Comparison of ENCODE assay signal across 9 mouse cellular contexts in the genomic region with DNA sequence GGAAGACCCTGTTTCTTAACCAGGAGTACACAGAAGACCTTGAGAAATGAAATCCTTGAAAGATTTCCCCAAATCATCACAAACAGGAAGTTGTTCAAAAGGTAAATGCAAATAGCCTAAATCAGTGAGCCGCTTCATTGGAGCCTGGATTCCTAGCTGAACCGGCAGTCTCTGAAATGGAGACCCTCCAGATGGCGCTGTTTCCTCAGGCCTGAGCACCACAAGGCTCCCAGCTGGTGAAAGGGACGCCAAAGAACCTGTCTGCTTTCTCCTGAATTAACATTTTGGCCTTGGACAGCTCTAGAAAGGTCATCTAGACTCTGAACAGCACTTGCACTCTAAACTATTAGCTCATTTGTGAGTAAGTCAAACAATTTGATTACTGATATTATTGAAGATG. TPM values are rescaled to one million over a fixed set of nuclear protein-coding genes. Genes with fewer than 3 reads are reported as not detected.
DNase-seq lines count a peak whose midpoint lies in the region; ATAC-seq and TF ChIP-seq lines count a peak whose summit lies in the region.
"Had no signal": no experiment of that assay in that cellular context is flagged by ENCODE, and none has a peak within 500 bp of the region (broad histone marks: within the 10 kb centered on the region; RNA-seq: fewer than 3 reads in every experiment).

No protein-coding gene starts in this region.

- H3K4me1 ChIP-seq in hindbrain, embryonic 10.5 days (replicated peaks) = peaks cover 7% of the 10 kb centered on the region
- H3K4me1 ChIP-seq in hindbrain, embryonic 12.5 days = no peaks in the 10 kb centered on the region
- 0 out of 2 replicates have a peak, but pooled peaks cover 2% of the 10 kb centered on the region for H3K4me1 ChIP-seq in embryonic fibroblast, embryonic 13.5 days (ENCODE audit: control insufficient read depth, insufficient read depth, low read length)
- H3K4me1 ChIP-seq in hindbrain, embryonic 16.5 days (ENCODE audit: control insufficient read depth, insufficient read depth, low read depth, low read length) = no peaks in the 10 kb centered on the region
- H3K4me1 ChIP-seq: neural tube, embryonic 13.5 days had no signal

- peaks cover 40% of the 10 kb centered on the region for H3K36me3 ChIP-seq in hindbrain, embryonic 10.5 days
- peaks cover 28% of the 10 kb centered on the region for H3K36me3 ChIP-seq in hindbrain, embryonic 12.5 days
- H3K36me3 ChIP-seq in hindbrain, embryonic 16.5 days (ENCODE audit: control insufficient read depth, insufficient read depth, low read length) = peaks cover 14% of the 10 kb centered on the region

- no peak overlapping the region for H3K4me2 ChIP-seq in hindbrain, embryonic 12.5 days (replicated peaks)
- no peak overlapping the region for H3K4me2 ChIP-seq in hindbrain, embryonic 16.5 days (ENCODE audit: low read length)
- H3K4me2 ChIP-seq: neural tube, embryonic 13.5 days had no signal

- 8% methylated on average over 4 of the region's 4 CpGs for WGBS in hindbrain, embryonic 10.5 days
- 6% methylated on average over 4 of the region's 4 CpGs for WGBS in hindbrain, embryonic 12.5 days
- WGBS in hindbrain, embryonic 16.5 days = 3% methylated on average over 4 of the region's 4 CpGs

- H3K27ac ChIP-seq in hindbrain, embryonic 10.5 days = no peak overlapping the region
- H3K27ac ChIP-seq in hindbrain, embryonic 12.5 days = no peak overlapping the region
- H3K27ac ChIP-seq in embryonic fibroblast, embryonic 13.5 days (ENCODE audit: insufficient read depth, low read length) = no peak overlapping the region
- no peak overlapping the region for H3K27ac ChIP-seq in hindbrain, embryonic 16.5 days (ENCODE audit: low read depth, low read length)
- H3K27ac ChIP-seq: neural tube, embryonic 13.5 days had no signal

- intact Hi-C loops in left cerebral cortex, postnatal 14 days (cut with DNase I) = loop anchor here (1.0 kb wide), 1 partner anchor 408 kb away; no protein-coding TSS in a partner anchor

- TF ChIP-seq CTCF in brain, embryonic 14.5 days (IDR thresholded peaks at IDR 0.05; ENCODE audit: borderline replicate concordance, extremely low read depth, insufficient read depth, insufficient read length) = peak; percentile 93
- TF ChIP-seq CTCF in embryonic fibroblast, embryonic 13.5 days (IDR thresholded peaks at IDR 0.05; ENCODE audit: borderline replicate concordance, insufficient read depth, low read length) = peak; percentile 73; the same call in 1 of the 2 replicates

- H3K4me3 ChIP-seq in hindbrain, embryonic 10.5 days = no peak overlapping the region
- H3K4me3 ChIP-seq in hindbrain, embryonic 12.5 days = no peak overlapping the region
- no peak overlapping the region for H3K4me3 ChIP-seq in embryonic fibroblast, embryonic 13.5 days (ENCODE audit: insufficient read depth, low read length)
- H3K4me3 ChIP-seq in hindbrain, embryonic 16.5 days (ENCODE audit: low read length) = no peak overlapping the region
- H3K4me3 ChIP-seq: neural tube, embryonic 13.5 days had no signal

- H3K9ac ChIP-seq in hindbrain, embryonic 12.5 days = no peak overlapping the region
- H3K9ac ChIP-seq in hindbrain, embryonic 16.5 days (ENCODE audit: low read depth, low read length) = no peak overlapping the region
- H3K9ac ChIP-seq: neural tube, embryonic 13.5 days had no signal

- no peak for ATAC-seq in hindbrain, embryonic 12.5 days (ENCODE audit: low FRiP score)
- 0 out of 2 replicates have a peak, but pooled peaks have one; percentile 45 for ATAC-seq in hindbrain, embryonic 16.5 days

- H3K9me3 ChIP-seq in hindbrain, embryonic 10.5 days = no peaks in the 10 kb centered on the region
- H3K9me3 ChIP-seq in hindbrain, embryonic 12.5 days (replicated peaks) = no peaks in the 10 kb centered on the region
- H3K9me3 ChIP-seq in hindbrain, embryonic 16.5 days (ENCODE audit: control insufficient read depth, low read length) = no peaks in the 10 kb centered on the region
- H3K9me3 ChIP-seq: neural tube, embryonic 13.5 days had no signal

- peak; percentile 77 for DNase-seq in hindbrain, embryonic 10.5 days (ENCODE audit: low spot score)
- peak; percentile 88 for DNase-seq in brain, embryonic 14.5 days (ENCODE audit: low read depth)
- DNase-seq in left cerebral cortex, postnatal 14 days (ENCODE audit: low spot score in 2 of 2) = peak; percentile 75 to 87
- DNase-seq in neural tube, embryonic 10.5 days (ENCODE audit: extremely low spot score, low spot score) = peak; percentile 72
- DNase-seq in thymus, postnatal 25 days = peak; percentile 51

- TF ChIP-seq POLR2A in brain, embryonic 14.5 days (IDR thresholded peaks at IDR 0.05; ENCODE audit: borderline replicate concordance, extremely low read depth, insufficient read depth, insufficient read length, poor library complexity, severe bottlenecking) = no peak
- no peak for TF ChIP-seq POLR2A in embryonic fibroblast, embryonic 13.5 days (IDR thresholded peaks at IDR 0.05; ENCODE audit: low read depth, low read length)

- no peaks in the 10 kb centered on the region for H3K27me3 ChIP-seq in hindbrain, embryonic 10.5 days (ENCODE audit: insufficient read depth, poor library complexity, severe bottlenecking)
- H3K27me3 ChIP-seq in hindbrain, embryonic 12.5 days = no peaks in the 10 kb centered on the region
- H3K27me3 ChIP-seq in hindbrain, embryonic 16.5 days (replicated peaks; ENCODE audit: control insufficient read depth, insufficient read depth, low read length) = no peaks in the 10 kb centered on the region
- H3K27me3 ChIP-seq: neural tube, embryonic 13.5 days had no signal

RNA-seq across cellular contexts. Expression of a gene that starts 0.5 kb away (rescaled TPM):
- 0.57 and 0.81 TPM in 2 replicates for polyA plus RNA-seq in hindbrain, embryonic 10.5 days (2016; fragmentation: Nextera tagmentation; extraction: Ambion mirVana)
- 1.5 and 2.9 TPM in 2 replicates for polyA plus RNA-seq in hindbrain, embryonic 12.5 days (2016; fragmentation: Nextera tagmentation; extraction: Ambion mirVana)
- 1.8 and 2.2 TPM in 2 replicates for polyA plus RNA-seq in brain, embryonic 14.5 days (2012; rRNA removed)
- polyA plus RNA-seq in embryonic fibroblast, embryonic 13.5 days (2011; ENCODE audit: insufficient read length, low read depth, missing spikeins) = not detected in 2 replicates
- polyA plus RNA-seq in hindbrain, embryonic 16.5 days (2015; fragmentation: Nextera tagmentation; extraction: Ambion mirVana) = 1.4 and 1.5 TPM in 2 replicates
- under 1 TPM; 0.51 to 0.59 TPM for total RNA-seq in left cerebral cortex, postnatal 14 days (2021)

RNA-seq across cellular contexts. Expression of a gene that starts 26.1 kb away (rescaled TPM):
- 48.0 and 53.4 TPM in 2 replicates for polyA plus RNA-seq in hindbrain, embryonic 10.5 days (2016; fragmentation: Nextera tagmentation; extraction: Ambion mirVana)
- 40.4 and 43.1 TPM in 2 replicates for polyA plus RNA-seq in hindbrain, embryonic 12.5 days (2016; fragmentation: Nextera tagmentation; extraction: Ambion mirVana)
- 28.9 and 36.7 TPM in 2 replicates for polyA plus RNA-seq in brain, embryonic 14.5 days (2012; rRNA removed)
- polyA plus RNA-seq in embryonic fibroblast, embryonic 13.5 days (2011; ENCODE audit: insufficient read length, low read depth, missing spikeins) = 23.4 and 24.0 TPM in 2 replicates
- polyA plus RNA-seq in hindbrain, embryonic 16.5 days (2015; fragmentation: Nextera tagmentation; extraction: Ambion mirVana) = 22.9 and 24.3 TPM in 2 replicates
- 10 to 100 TPM; 14.4 to 14.5 TPM for total RNA-seq in left cerebral cortex, postnatal 14 days (2021)
